Mouse (Mus musculus): Measurements from ENCODE around the gene Ppp1r12b.
A peak's percentile ranks its signal among the peaks of the same experiment; 100 is the strongest.

Gene Ppp1r12b

GRCm38 (mm10) chr1:134725276-134725675, 230.5 kb downstream of the Ppp1r12b start:
- peak; percentile 33 for DNase-seq (ENCODE audit: low read depth, low spot score)

GRCm38 (mm10) chr1:134722891-134723290, 232.9 kb downstream of the Ppp1r12b start:
- DNase-seq (ENCODE audit: low read depth, low spot score): no peak

GRCm38 (mm10) chr1:134721486-134721885, 234.3 kb downstream of the Ppp1r12b start:
- DNase-seq (ENCODE audit: low read depth, low spot score): no peak

- DNase-seq (ENCODE audit: low read depth, low spot score): no peak
These were observed 235.9 kb downstream of the Ppp1r12b start for GRCm38 (mm10) chr1:134719718-134720304.

- DNase-seq (ENCODE audit: low read depth, low spot score): no peak
These were observed 240.7 kb downstream of the Ppp1r12b start for GRCm38 (mm10) chr1:134715092-134715491.

GRCm38 (mm10) chr1:134714166-134714565, 241.6 kb downstream of the Ppp1r12b start:
- no peak for DNase-seq (ENCODE audit: low read depth, low spot score)

- no peak for DNase-seq (ENCODE audit: low read depth, low spot score)
These were observed 242.2 kb downstream of the Ppp1r12b start for GRCm38 (mm10) chr1:134713421-134713969.

- no peak for DNase-seq (ENCODE audit: low read depth, low spot score)
These were observed 242.9 kb downstream of the Ppp1r12b start for GRCm38 (mm10) chr1:134712781-134713299.

- DNase-seq (ENCODE audit: low read depth, low spot score): no peak
These were observed 244.1 kb downstream of the Ppp1r12b start for GRCm38 (mm10) chr1:134711653-134712052.

- DNase-seq (ENCODE audit: low read depth, low spot score): no peak
These were observed 244.7 kb downstream of the Ppp1r12b start for GRCm38 (mm10) chr1:134711061-134711460.

- DNase-seq (ENCODE audit: low read depth, low spot score): no peak
These were observed 246.1 kb downstream of the Ppp1r12b start for GRCm38 (mm10) chr1:134709411-134710306.

GRCm38 (mm10) chr1:134708801-134709385, 246.8 kb downstream of the Ppp1r12b start:
- peak; percentile 39 for DNase-seq (ENCODE audit: low read depth, low spot score)

- no peak for DNase-seq (ENCODE audit: low read depth, low spot score)
These were observed 247.5 kb downstream of the Ppp1r12b start for GRCm38 (mm10) chr1:134708274-134708673.

GRCm38 (mm10) chr1:134707516-134707915, 248.2 kb downstream of the Ppp1r12b start:
- DNase-seq (ENCODE audit: low read depth, low spot score): no peak

- no peak for DNase-seq (ENCODE audit: low read depth, low spot score)
These were observed 249.2 kb downstream of the Ppp1r12b start for GRCm38 (mm10) chr1:134706549-134706948.

Measured in CD4-positive, CD25-positive, alpha-beta regulatory T cell, adult 2 months (primary cell).